Mouse (Mus musculus): ENCODE results near the gene Rbm42. TPM values are rescaled to one million over a fixed set of nuclear protein-coding genes. Genes with fewer than 3 reads are reported as not detected.

Gene Rbm42
- 109 and 121 TPM in 2 replicates for total RNA-seq (2012; rRNA removed)
- 65.3 and 67.2 TPM in 2 replicates for total RNA-seq (2014; rRNA removed)
- polyA plus RNA-seq (2012; ENCODE audit: insufficient read length, low read depth), result 104 and 105 TPM in 2 replicates

DNA sequence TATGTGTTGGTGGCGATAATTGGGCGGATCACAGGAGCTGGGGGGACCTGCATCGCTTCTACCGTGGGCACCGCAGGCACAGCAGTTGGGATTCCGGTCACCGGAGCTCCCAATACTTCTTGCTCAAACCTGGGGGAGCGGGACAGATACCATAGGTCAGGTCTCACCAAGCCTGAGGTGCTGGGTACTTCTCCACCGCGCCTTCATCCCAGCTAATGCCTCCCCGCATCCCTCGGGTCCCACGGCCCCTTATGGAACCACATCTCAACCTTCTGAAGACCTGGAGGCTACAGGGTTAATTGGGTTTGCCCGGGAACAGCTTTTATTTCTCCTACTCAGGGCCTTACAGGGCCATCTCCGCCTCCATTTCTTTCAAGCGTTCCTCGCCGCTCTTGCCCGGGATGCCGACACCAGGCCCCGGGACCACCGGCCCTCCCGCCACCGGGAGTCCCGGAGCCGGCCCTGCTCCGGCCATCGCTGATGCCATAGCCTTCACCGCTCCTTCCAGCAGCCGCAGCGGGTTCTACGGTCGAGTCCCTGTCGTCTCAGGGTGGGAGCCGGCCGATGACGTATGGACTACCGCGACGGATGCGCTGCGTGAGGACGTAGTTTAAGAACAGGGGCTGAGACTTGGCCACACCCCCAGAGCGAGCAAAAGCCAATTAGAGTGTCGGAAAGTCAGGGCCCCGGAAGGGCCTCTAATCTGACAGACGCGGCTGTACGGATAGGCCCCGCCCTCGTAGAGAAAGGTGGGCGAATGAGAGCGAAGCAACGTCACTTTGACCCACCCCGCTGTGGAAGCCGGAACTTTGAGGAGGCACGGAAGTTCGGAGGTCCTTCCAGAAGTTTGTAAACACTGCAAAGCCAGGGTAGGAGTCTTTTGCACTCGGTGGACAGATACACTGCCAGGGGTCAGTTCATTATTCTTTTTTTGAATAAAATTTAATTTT lies at the start of gene Rbm42:
Gene Rbm42 (minus strand): TSS at position 727 of the 950 bp plus-strand sequence.
- TF ChIP-seq ZC3H11A (IDR thresholded peaks at IDR 0.05; ENCODE audit: low read depth, low read length) (no peak), CHD1 (IDR thresholded peaks at IDR 0.05; ENCODE audit: low read depth, low read length) (no peak), ETS1 (conservative IDR thresholded peaks at IDR 0.05; ENCODE audit: low read depth, low read length) (no peak), JUN (IDR thresholded peaks at IDR 0.05; ENCODE audit: insufficient read depth, low read depth, low read length) (no peak), IRF4 (IDR thresholded peaks at IDR 0.05; ENCODE audit: low read depth, low read length) (peak; percentile 66), SIN3A (IDR thresholded peaks at IDR 0.05; ENCODE audit: low read length) (peak; percentile 97), KAT2A (IDR thresholded peaks at IDR 0.05; ENCODE audit: insufficient replicate concordance, low read length) (peak; percentile 76; the same call in 1 of the 2 replicates), TCF12 (IDR thresholded peaks at IDR 0.05; ENCODE audit: low read depth, low read length) (peak; percentile 48; the same call in 1 of the 2 replicates), ZMIZ1 (IDR thresholded peaks at IDR 0.05; ENCODE audit: low read depth, low read length) (peak; percentile 71), POLR2A (IDR thresholded peaks at IDR 0.05; ENCODE audit: low read depth, low read length) (peak; percentile 81), RAD21 (IDR thresholded peaks at IDR 0.05; ENCODE audit: low read depth, low read length) (no peak), HCFC1 (IDR thresholded peaks at IDR 0.05; ENCODE audit: low read depth, low read length) (peak; percentile 87), MAX (IDR thresholded peaks at IDR 0.05; ENCODE audit: low read length) (peak; percentile 49; the same call in 1 of the 2 replicates), BHLHE40 (IDR thresholded peaks at IDR 0.05; ENCODE audit: low read depth, low read length) (no peak), POLR2AphosphoS2 (IDR thresholded peaks at IDR 0.05; ENCODE audit: low read depth, low read length) (peak; percentile 85), NELFE (IDR thresholded peaks at IDR 0.05; ENCODE audit: low read depth, low read length) (peak; percentile 64; the same call in 1 of the 2 replicates), TBP (conservative IDR thresholded peaks at IDR 0.05; ENCODE audit: low read depth, low read length) (peak; percentile 65; the same call in 1 of the 2 replicates), CHD2 (IDR thresholded peaks at IDR 0.05; ENCODE audit: low read length) (peak; percentile 22; the same call in 1 of the 2 replicates), MXI1 (IDR thresholded peaks at IDR 0.05; ENCODE audit: low read depth, low read length) (peak; percentile 76), MEF2A (IDR thresholded peaks at IDR 0.05; ENCODE audit: borderline replicate concordance, low read depth, low read length) (0 out of 2 replicates have a peak, but pooled peaks have one; percentile 46), MYC (IDR thresholded peaks at IDR 0.05; ENCODE audit: low read depth, low read length) (no peak), ELF1 (IDR thresholded peaks at IDR 0.05; ENCODE audit: low read depth, low read length) (peak; percentile 100), USF2 (conservative IDR thresholded peaks at IDR 0.05; ENCODE audit: low read depth, low read length) (no peak), NRF1 (IDR thresholded peaks at IDR 0.05; ENCODE audit: low read depth, low read length) (peak; percentile 57), ZNF384 (IDR thresholded peaks at IDR 0.05; ENCODE audit: low read depth, low read length) (no peak)
- Histone ChIP-seq H3K9ac (ENCODE audit: insufficient read depth, low read depth) (peak within 1 kb of the TSS; percentile 87), H3K79me2 (replicated peaks; ENCODE audit: control insufficient read depth, extremely low read depth, insufficient read depth, poor library complexity, severe bottlenecking) (peaks cover 10% of the 10 kb centered on the region), H3K27me3 (replicated peaks) (no peaks in the 10 kb centered on the region), H3K9me3 (replicated peaks; ENCODE audit: low read length) (no peaks in the 10 kb centered on the region), H3K4me2 (ENCODE audit: insufficient read depth, low read depth, poor library complexity, severe bottlenecking) (peak within 1 kb of the TSS; percentile 79), H3K4me3 (replicated peaks in 1 of 3; ENCODE audit: low read depth in 2 of 3, low read length in 2 of 3, poor library complexity in 1 of 3) (peak within 1 kb of the TSS; percentile 81 to 95 (median 91)), H3K27ac (ENCODE audit: insufficient read depth, low read depth) (no peak within 1 kb of the TSS), H3K4me1 (ENCODE audit: control insufficient read depth in 1 of 2, insufficient read depth in 2 of 2) (peaks cover 5 to 35% of the 10 kb centered on the region in 2 experiments), H3K36me3 (replicated peaks in 1 of 2; ENCODE audit: control insufficient read depth in 1 of 2, insufficient read depth in 1 of 2, low read length in 1 of 2) (peaks cover 53 to 71% of the 10 kb centered on the region in 2 experiments)
- peak; percentile 100 for DNase-seq (ENCODE audit: extremely low read depth)
- dilution Hi-C loops (cut with MboI; ENCODE audit: extremely low pct_ligation_motif_present, extremely low pct_unique_long_range_greater_than_20kb, low sequenced_read_pairs), result no loop called here
- in situ Hi-C loops (cut with MboI; ENCODE audit: low pct_ligation_motif_present, low pct_unique_long_range_greater_than_20kb, low sequenced_read_pairs), result no loop called here

All from CH12.LX (cell line).